ENCODE assay signal across 21 mouse cellular contexts in the genomic region with DNA sequence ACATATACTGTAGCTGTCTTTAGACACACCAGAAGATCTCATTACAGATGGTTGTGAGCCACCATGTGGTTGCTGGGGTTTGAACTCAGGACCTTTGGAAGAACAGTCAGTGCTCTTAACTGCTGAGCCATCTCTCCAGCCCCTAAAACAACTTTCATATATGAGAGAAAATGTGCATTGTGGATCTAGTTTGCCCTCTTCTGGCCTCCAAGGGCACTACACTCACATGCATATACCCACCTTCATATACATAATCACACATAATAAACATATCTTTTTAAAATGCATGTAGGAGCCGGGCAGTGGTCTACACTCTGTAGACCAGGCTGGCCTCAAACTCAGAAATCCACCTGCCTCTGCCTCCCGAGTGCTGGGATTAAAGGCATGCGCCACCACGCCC. TPM values are rescaled to one million over a fixed set of nuclear protein-coding genes. Genes with fewer than 3 reads are reported as not detected.
DNase-seq lines count a peak whose midpoint lies in the region; ATAC-seq and TF ChIP-seq lines count a peak whose summit lies in the region.
"Not testable (repeated sequence)": the region's sequence is repeated elsewhere in the genome, so short reads cannot be mapped to it uniquely, and the experiment has no call there.
"Had no signal": no experiment of that assay in that cellular context is flagged by ENCODE, and none has a peak within 500 bp of the region (broad histone marks: within the 10 kb centered on the region; RNA-seq: fewer than 3 reads in every experiment).

No protein-coding gene starts in this region.

- not testable (repeated sequence) for H3K27ac ChIP-seq in forebrain, postnatal 0 days (ENCODE audit: low read depth, low read length); hindbrain, postnatal 0 days; layer of hippocampus, adult 2 months; liver, postnatal 0 days (ENCODE audit: low read depth); midbrain, postnatal 0 days (ENCODE audit: low read depth, low read length)

- peak; percentile 28; the same call in 1 of the 2 replicates for TF ChIP-seq CTCF in forebrain, postnatal 0 days (IDR thresholded peaks at IDR 0.05; ENCODE audit: low read depth)
- TF ChIP-seq CTCF in hindbrain, postnatal 0 days (IDR thresholded peaks at IDR 0.05; ENCODE audit: low read depth), result peak; percentile 17; the same call in 1 of the 2 replicates
- TF ChIP-seq CTCF in layer of hippocampus, adult 2 months (conservative IDR thresholded peaks at IDR 0.05), result peak; percentile 28
- TF ChIP-seq CTCF in liver, postnatal 0 days (IDR thresholded peaks at IDR 0.05; ENCODE audit: low read depth), result peak; percentile 63
- TF ChIP-seq CTCF in midbrain, postnatal 0 days (IDR thresholded peaks at IDR 0.05), result peak; percentile 31; the same call in 1 of the 2 replicates

- 98% methylated on average over 4 of the region's 4 CpGs for WGBS in forebrain, postnatal 0 days
- WGBS in hindbrain, postnatal 0 days, result over 99% methylated on average over 4 of the region's 4 CpGs
- 97% methylated on average over 4 of the region's 4 CpGs for WGBS in liver, postnatal 0 days (ENCODE audit: insufficient replicate concordance)
- 100% methylated on average over 4 of the region's 4 CpGs for WGBS in midbrain, postnatal 0 days

- not testable (repeated sequence) for ATAC-seq in forebrain, postnatal 0 days; hindbrain, postnatal 0 days; liver, postnatal 0 days; midbrain, postnatal 0 days (ENCODE audit: low FRiP score)

- H3K4me2 ChIP-seq in forebrain, postnatal 0 days (ENCODE audit: low read depth); hindbrain, postnatal 0 days (ENCODE audit: low read depth, low read length); liver, postnatal 0 days (ENCODE audit: low read depth, low read length); midbrain, postnatal 0 days (ENCODE audit: low read depth, low read length, poor library complexity, severe bottlenecking): not testable (repeated sequence)

- H3K9me3 ChIP-seq in forebrain, postnatal 0 days (ENCODE audit: low read length); hindbrain, postnatal 0 days (ENCODE audit: low read length); liver, postnatal 0 days (ENCODE audit: low read length); midbrain, postnatal 0 days (ENCODE audit: low read length): not testable (repeated sequence)

- not testable (repeated sequence) for TF ChIP-seq EP300 in liver, postnatal 0 days (IDR thresholded peaks at IDR 0.05; ENCODE audit: low read depth)

- H3K36me3 ChIP-seq in forebrain, postnatal 0 days (ENCODE audit: insufficient read depth), result peaks cover 26% of the 10 kb centered on the region
- peaks cover 20% of the 10 kb centered on the region for H3K36me3 ChIP-seq in hindbrain, postnatal 0 days (ENCODE audit: insufficient read depth, low read length)
- peaks cover 25% of the 10 kb centered on the region for H3K36me3 ChIP-seq in liver, postnatal 0 days (replicated peaks; ENCODE audit: insufficient read depth, low read length)
- H3K36me3 ChIP-seq in midbrain, postnatal 0 days (ENCODE audit: insufficient read depth, low read length), result peaks cover 17% of the 10 kb centered on the region

- not testable (repeated sequence) for H3K27me3 ChIP-seq in forebrain, postnatal 0 days (ENCODE audit: insufficient read depth, low read length); hindbrain, postnatal 0 days (ENCODE audit: insufficient read depth, low read length); liver, postnatal 0 days (ENCODE audit: insufficient read depth, low read length); midbrain, postnatal 0 days (ENCODE audit: insufficient read depth, low read length)

- H3K4me1 ChIP-seq in forebrain, postnatal 0 days (ENCODE audit: insufficient read depth); hindbrain, postnatal 0 days (ENCODE audit: insufficient read depth, low read length); liver, postnatal 0 days (ENCODE audit: insufficient read depth); midbrain, postnatal 0 days (ENCODE audit: insufficient read depth, low read length): not testable (repeated sequence)

- DNase-seq in A20 (ENCODE audit: low read depth, low spot score), result peak; percentile 32
- DNase-seq in ES-CJ7 (ENCODE audit: low read depth, low spot score), result peak; percentile 24
- DNase-seq in forebrain, postnatal 0 days; hindbrain, postnatal 0 days (ENCODE audit: low spot score); layer of hippocampus, adult 2 months (ENCODE audit: low spot score in 2 of 2); liver, postnatal 0 days; midbrain, postnatal 0 days (ENCODE audit: low spot score): not testable (repeated sequence)

- H3K9ac ChIP-seq in forebrain, postnatal 0 days; hindbrain, postnatal 0 days (replicated peaks; ENCODE audit: low read length); liver, postnatal 0 days (replicated peaks); midbrain, postnatal 0 days (replicated peaks; ENCODE audit: low read length, poor library complexity, severe bottlenecking): not testable (repeated sequence)

- not testable (repeated sequence) for H3K4me3 ChIP-seq in forebrain, postnatal 0 days (ENCODE audit: low read depth, low read length); hindbrain, postnatal 0 days (ENCODE audit: low read length); layer of hippocampus, adult 2 months; liver, postnatal 0 days (ENCODE audit: low read depth, low read length); midbrain, postnatal 0 days (ENCODE audit: low read depth, low read length)

RNA-seq across cellular contexts. Expression of gene Pnpla1, which starts 16.3 kb away (rescaled TPM):
- total RNA-seq in forebrain, postnatal 0 days (2014; rRNA removed), result not detected in 2 replicates
- 0.04 TPM in 1 of 2 replicates, not detected in the other for polyA plus RNA-seq in forebrain, postnatal 0 days (2015; fragmentation: Nextera tagmentation; extraction: Ambion mirVana)
- total RNA-seq in hindbrain, postnatal 0 days (2014; rRNA removed), result 0.10 and 0.22 TPM in 2 replicates
- polyA plus RNA-seq in hindbrain, postnatal 0 days (2015; fragmentation: Nextera tagmentation; extraction: Ambion mirVana), result 0.08 and 0.09 TPM in 2 replicates
- under 1 TPM; 0.49 to 0.56 TPM for total RNA-seq in layer of hippocampus, adult 2 months (2021)
- 0.09 and 0.16 TPM in 2 replicates for polyA plus RNA-seq in liver, postnatal 0 days (2015; fragmentation: Nextera tagmentation; extraction: Ambion mirVana)
- total RNA-seq in midbrain, postnatal 0 days (2014; rRNA removed), result 0.05 and 0.14 TPM in 2 replicates
- polyA plus RNA-seq in midbrain, postnatal 0 days (2015; fragmentation: Nextera tagmentation; extraction: Ambion mirVana), result 0.07 TPM in 1 of 2 replicates, not detected in the other
- total RNA-seq: gastrocnemius, adult 8-10 months; gastrocnemius, postnatal 25 days; heart, adult 18-20 months; heart, postnatal 14 days had no signal
- polyA plus RNA-seq: activated CD4-positive, CD25-positive, alpha-beta regulatory T cell, adult 4 months; brain, embryonic 14.5 days; C2C12; forebrain, embryonic 10.5 days; forebrain, embryonic 13.5 days; forebrain, embryonic 16.5 days; heart, embryonic 10.5 days; heart, embryonic 13.5 days; hindbrain, embryonic 11.5 days; hindbrain, embryonic 14.5 days had no signal

RNA-seq across cellular contexts. Expression of gene Brpf3, which starts 41.1 kb away (rescaled TPM):
- 8.9 and 13.0 TPM in 2 replicates for total RNA-seq in forebrain, postnatal 0 days (2014; rRNA removed)
- polyA plus RNA-seq in forebrain, postnatal 0 days (2015; fragmentation: Nextera tagmentation; extraction: Ambion mirVana), result 2.2 and 4.1 TPM in 2 replicates
- total RNA-seq in hindbrain, postnatal 0 days (2014; rRNA removed), result 10.1 and 16.5 TPM in 2 replicates
- polyA plus RNA-seq in hindbrain, postnatal 0 days (2015; fragmentation: Nextera tagmentation; extraction: Ambion mirVana), result 4.5 and 4.7 TPM in 2 replicates
- total RNA-seq in layer of hippocampus, adult 2 months (2021), result 10 to 100 TPM; 43.4 to 44.8 TPM
- polyA plus RNA-seq in liver, postnatal 0 days (2015; fragmentation: Nextera tagmentation; extraction: Ambion mirVana), result 33.9 and 35.6 TPM in 2 replicates
- 14.9 and 21.5 TPM in 2 replicates for total RNA-seq in midbrain, postnatal 0 days (2014; rRNA removed)
- 3.5 and 4.9 TPM in 2 replicates for polyA plus RNA-seq in midbrain, postnatal 0 days (2015; fragmentation: Nextera tagmentation; extraction: Ambion mirVana)
